Mouse (Mus musculus): ENCODE data around the gene Zfp428. TPM values are rescaled to one million over a fixed set of nuclear protein-coding genes. Genes with fewer than 3 reads are reported as not detected.

The Zfp428 gene
- 65.6 and 75.7 TPM in 2 replicates for polyA plus RNA-seq (2014; fragmentation: Nextera tagmentation; extraction: Ambion mirVana)

- peak; percentile 78 for ATAC-seq (ENCODE audit: insufficient number of reproducible peaks, low FRiP score, low TSS enrichment, low read depth)
- no peaks in the 10 kb centered on the region for H3K36me3 ChIP-seq (ENCODE audit: control insufficient read depth, insufficient read depth, low read length)
- peak within 1 kb of the TSS; percentile 67 for H3K4me3 ChIP-seq (ENCODE audit: low read depth, low read length)
- peak within 1 kb of the TSS; percentile 98 for H3K27ac ChIP-seq (replicated peaks; ENCODE audit: low read depth, low read length)
- H3K4me2 ChIP-seq (ENCODE audit: low read depth, severe bottlenecking), result peak within 1 kb of the TSS; percentile 88
- H3K4me1 ChIP-seq (ENCODE audit: control insufficient read depth, insufficient read depth, low read length), result 0 out of 2 replicates have a peak, but pooled peaks cover 8% of the 10 kb centered on the region
- H3K9me3 ChIP-seq (ENCODE audit: control insufficient read depth, low read length), result no peaks in the 10 kb centered on the region
- peak within 1 kb of the TSS; percentile 96 for H3K9ac ChIP-seq (ENCODE audit: low read length)
- DNase-seq (ENCODE audit: low spot score), result peak; percentile 90
- WGBS, result under 1% methylated on average over 84 of the region's 84 CpGs
- no peaks in the 10 kb centered on the region for H3K27me3 ChIP-seq (ENCODE audit: control insufficient read depth, insufficient read depth, low read length)
Measured at GRCm38 (mm10) chr7:24506838-24507725, at the start of gene Zfp428. Zfp428 (plus strand) TSS chr7:24507006.

- H3K4me3 ChIP-seq (ENCODE audit: low read depth, low read length), result no peak overlapping the region
- 51% methylated on average over 10 of the region's 10 CpGs for WGBS
Measured at GRCm38 (mm10) chr7:24457726-24458370, 49.0 kb upstream of the Zfp428 start.

DNA sequence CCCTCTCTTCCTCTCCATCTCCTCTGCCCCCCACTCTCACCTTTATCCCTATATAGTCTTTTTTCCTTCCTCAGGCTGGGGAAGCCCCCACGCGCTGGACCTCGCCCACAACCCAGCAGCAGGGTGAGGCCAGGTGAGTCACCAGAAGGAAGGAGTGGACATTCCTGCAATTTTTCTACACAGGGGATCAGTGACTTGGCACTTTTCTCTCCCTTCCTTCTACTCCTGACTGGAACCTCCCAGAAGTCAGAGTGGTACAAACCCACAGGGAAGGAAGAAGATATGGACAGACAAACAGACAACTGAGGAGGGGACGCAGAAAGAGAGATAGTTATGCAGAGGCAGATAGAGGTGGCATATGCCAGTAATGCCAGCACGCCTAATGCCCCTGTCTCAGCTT, 47.4 kb upstream of the Zfp428 start:
- H3K9me3 ChIP-seq (ENCODE audit: control insufficient read depth, low read length), result no peaks in the 10 kb centered on the region
- H3K27me3 ChIP-seq (ENCODE audit: control insufficient read depth, insufficient read depth, low read length), result no peaks in the 10 kb centered on the region
- DNase-seq (ENCODE audit: low spot score), result no peak
- H3K9ac ChIP-seq (ENCODE audit: low read length), result no peak overlapping the region
- ATAC-seq (ENCODE audit: insufficient number of reproducible peaks, low FRiP score, low TSS enrichment, low read depth), result no peak
- H3K4me3 ChIP-seq (ENCODE audit: low read depth, low read length), result no peak overlapping the region
- WGBS, result 75% methylated on average over 5 of the region's 5 CpGs
- H3K4me2 ChIP-seq (ENCODE audit: low read depth, severe bottlenecking), result no peak overlapping the region
- no peaks in the 10 kb centered on the region for H3K36me3 ChIP-seq (ENCODE audit: control insufficient read depth, insufficient read depth, low read length)
- no peak overlapping the region for H3K27ac ChIP-seq (replicated peaks; ENCODE audit: low read depth, low read length)
- peaks cover 10% of the 10 kb centered on the region for H3K4me1 ChIP-seq (ENCODE audit: control insufficient read depth, insufficient read depth, low read length)

More at GRCm38 (mm10) chr7:24457726-24458370, 49.0 kb upstream of the Zfp428 start:
- H3K4me2 ChIP-seq (ENCODE audit: low read depth, severe bottlenecking), result no peak overlapping the region
- no peak overlapping the region for H3K9ac ChIP-seq (ENCODE audit: low read length)
- H3K4me1 ChIP-seq (ENCODE audit: control insufficient read depth, insufficient read depth, low read length), result peaks cover 9% of the 10 kb centered on the region
- no peaks in the 10 kb centered on the region for H3K9me3 ChIP-seq (ENCODE audit: control insufficient read depth, low read length)
- H3K27ac ChIP-seq (replicated peaks; ENCODE audit: low read depth, low read length), result no peak overlapping the region
- no peaks in the 10 kb centered on the region for H3K36me3 ChIP-seq (ENCODE audit: control insufficient read depth, insufficient read depth, low read length)
- no peaks in the 10 kb centered on the region for H3K27me3 ChIP-seq (ENCODE audit: control insufficient read depth, insufficient read depth, low read length)
- DNase-seq (ENCODE audit: low spot score) (no peak), ATAC-seq (ENCODE audit: insufficient number of reproducible peaks, low FRiP score, low TSS enrichment, low read depth) (no peak)

GRCm38 (mm10) chr7:24459843-24460242, 47.0 kb upstream of the Zfp428 start:
- peaks cover 10% of the 10 kb centered on the region for H3K4me1 ChIP-seq (ENCODE audit: control insufficient read depth, insufficient read depth, low read length)
- no peak for DNase-seq (ENCODE audit: low spot score)
- H3K4me2 ChIP-seq (ENCODE audit: low read depth, severe bottlenecking), result no peak overlapping the region
- no peaks in the 10 kb centered on the region for H3K36me3 ChIP-seq (ENCODE audit: control insufficient read depth, insufficient read depth, low read length)
- no peaks in the 10 kb centered on the region for H3K9me3 ChIP-seq (ENCODE audit: control insufficient read depth, low read length)
- no peak overlapping the region for H3K4me3 ChIP-seq (ENCODE audit: low read depth, low read length)
- no peak for ATAC-seq (ENCODE audit: insufficient number of reproducible peaks, low FRiP score, low TSS enrichment, low read depth)
- 58% methylated on average over 3 of the region's 3 CpGs for WGBS
- H3K27me3 ChIP-seq (ENCODE audit: control insufficient read depth, insufficient read depth, low read length), result no peaks in the 10 kb centered on the region
- no peak overlapping the region for H3K9ac ChIP-seq (ENCODE audit: low read length)
- H3K27ac ChIP-seq (replicated peaks; ENCODE audit: low read depth, low read length), result no peak overlapping the region

- DNase-seq (ENCODE audit: low spot score), result no peak
- Histone ChIP-seq H3K36me3 (ENCODE audit: control insufficient read depth, insufficient read depth, low read length) (no peaks in the 10 kb centered on the region), H3K4me2 (ENCODE audit: low read depth, severe bottlenecking) (no peak overlapping the region), H3K27ac (replicated peaks; ENCODE audit: low read depth, low read length) (no peak overlapping the region), H3K27me3 (ENCODE audit: control insufficient read depth, insufficient read depth, low read length) (no peaks in the 10 kb centered on the region), H3K4me1 (ENCODE audit: control insufficient read depth, insufficient read depth, low read length) (peaks cover 10% of the 10 kb centered on the region), H3K9ac (ENCODE audit: low read length) (no peak overlapping the region), H3K9me3 (ENCODE audit: control insufficient read depth, low read length) (no peaks in the 10 kb centered on the region), H3K4me3 (ENCODE audit: low read depth, low read length) (no peak overlapping the region)
- WGBS, result 65% methylated on average over 14 of the region's 14 CpGs
- ATAC-seq (ENCODE audit: insufficient number of reproducible peaks, low FRiP score, low TSS enrichment, low read depth), result no peak
Measured at GRCm38 (mm10) chr7:24461376-24462051, 45.3 kb upstream of the Zfp428 start.

- 8% methylated on average over 27 of the region's 27 CpGs for WGBS
- DNase-seq (ENCODE audit: low spot score) (peak; percentile 69), ATAC-seq (ENCODE audit: insufficient number of reproducible peaks, low FRiP score, low TSS enrichment, low read depth) (peak; percentile 57; the same call in 1 of the 2 replicates)
- Histone ChIP-seq H3K36me3 (ENCODE audit: control insufficient read depth, insufficient read depth, low read length) (no peaks in the 10 kb centered on the region), H3K4me2 (ENCODE audit: low read depth, severe bottlenecking) (peak within 1 kb of the TSS; percentile 32), H3K9me3 (ENCODE audit: control insufficient read depth, low read length) (no peaks in the 10 kb centered on the region), H3K27me3 (ENCODE audit: control insufficient read depth, insufficient read depth, low read length) (no peaks in the 10 kb centered on the region), H3K9ac (ENCODE audit: low read length) (peak within 1 kb of the TSS; percentile 22; the same call in 1 of the 2 replicates), H3K27ac (replicated peaks; ENCODE audit: low read depth, low read length) (no peak within 1 kb of the TSS), H3K4me3 (ENCODE audit: low read depth, low read length) (peak within 1 kb of the TSS; percentile 6; the same call in 1 of the 2 replicates), H3K4me1 (ENCODE audit: control insufficient read depth, insufficient read depth, low read length) (peaks cover 10% of the 10 kb centered on the region)
Measured at GRCm38 (mm10) chr7:24462388-24463319, 44.2 kb upstream of the Zfp428 start, which contains the start of gene Plaur. Plaur (plus strand) TSS chr7:24462484.

- no peak overlapping the region for H3K4me2 ChIP-seq (ENCODE audit: low read depth, severe bottlenecking)
- no peak overlapping the region for H3K4me3 ChIP-seq (ENCODE audit: low read depth, low read length)
- peaks cover 6% of the 10 kb centered on the region for H3K4me1 ChIP-seq (ENCODE audit: control insufficient read depth, insufficient read depth, low read length)
- H3K9me3 ChIP-seq (ENCODE audit: control insufficient read depth, low read length), result peaks cover 3% of the 10 kb centered on the region; the same call in 1 of the 2 replicates
- ATAC-seq (ENCODE audit: insufficient number of reproducible peaks, low FRiP score, low TSS enrichment, low read depth), result no peak
- no peaks in the 10 kb centered on the region for H3K36me3 ChIP-seq (ENCODE audit: control insufficient read depth, insufficient read depth, low read length)
- 92% methylated on average over 6 of the region's 6 CpGs for WGBS
- no peak overlapping the region for H3K9ac ChIP-seq (ENCODE audit: low read length)
- no peak overlapping the region for H3K27ac ChIP-seq (replicated peaks; ENCODE audit: low read depth, low read length)
- no peaks in the 10 kb centered on the region for H3K27me3 ChIP-seq (ENCODE audit: control insufficient read depth, insufficient read depth, low read length)
- DNase-seq (ENCODE audit: low spot score), result no peak
Measured at GRCm38 (mm10) chr7:24466835-24467234, 40.0 kb upstream of the Zfp428 start.
